Mouse (Mus musculus) C2C12 (cell line): ENCODE data around the gene Irf4.

Experiments used
- CEBPB ChIP-seq: IDR thresholded peaks from one replicate; pipeline ENCODE4 v1.6.1; 2011; ENCODE audit warnings: low read depth, mild to moderate bottlenecking, control low read depth, moderate library complexity
- CTCF ChIP-seq: IDR thresholded peaks from one replicate; pipeline ENCODE4 v1.5.1; 2011; ENCODE audit not compliant: control insufficient read depth, insufficient read depth, insufficient read length
- FOSL1 ChIP-seq: IDR thresholded peaks from one replicate; pipeline ENCODE4 v1.8.0; 2011; ENCODE audit warnings: mild to moderate bottlenecking, low read length; ENCODE audit not compliant: poor library complexity, insufficient read depth, severe bottlenecking
- MAX ChIP-seq: IDR thresholded peaks from one replicate; pipeline ENCODE4 v1.6.1; 2011; ENCODE audit warnings: mild to moderate bottlenecking, control low read depth
- MYOD1 ChIP-seq: IDR thresholded peaks from one replicate; pipeline ENCODE4 v1.6.1; 2011; ENCODE audit warnings: low read depth; ENCODE audit not compliant: control insufficient read depth, insufficient read length
- USF1 ChIP-seq: IDR thresholded peaks from one replicate; pipeline ENCODE4 v1.6.1; 2011; ENCODE audit warnings: low read depth, mild to moderate bottlenecking, control low read depth, moderate library complexity

DNA sequence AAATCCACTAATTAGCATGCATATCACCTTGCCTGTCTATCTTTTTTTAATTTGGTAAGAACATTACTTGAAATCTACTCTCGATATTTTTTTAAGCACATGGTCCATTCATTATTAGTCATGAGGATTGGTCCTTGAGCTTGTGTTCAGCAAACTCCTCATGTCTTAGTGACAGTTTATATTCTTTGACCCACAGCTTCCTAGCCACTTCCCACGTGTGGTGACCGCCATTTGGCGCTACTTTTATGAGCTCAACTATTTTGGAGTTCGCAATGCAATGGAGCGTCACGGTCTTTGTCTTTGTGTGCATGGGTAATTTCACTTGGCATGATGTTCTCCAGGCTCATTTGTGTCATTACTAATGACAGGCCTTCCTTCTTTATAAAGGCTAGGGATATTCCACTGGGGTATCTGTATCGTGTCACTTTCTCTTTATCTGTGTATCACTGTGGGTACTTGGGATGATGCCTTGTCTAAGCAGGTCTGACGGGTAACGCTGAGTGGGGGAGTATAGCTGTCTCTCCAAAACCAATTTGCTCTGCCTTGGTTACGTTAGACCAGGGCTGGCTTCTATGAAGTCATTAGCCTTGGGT is 9.9 kb downstream of the Irf4 start:
- TF ChIP-seq CTCF (no peak), USF1 (no peak), MAX (no peak), CEBPB (no peak), FOSL1 (no peak), MYOD1 (no peak)
